Mouse (Mus musculus): Measurements from ENCODE around the gene 1520401A03Rik.
A peak's percentile ranks its signal among the peaks of the same experiment; 100 is the strongest.

DNA sequence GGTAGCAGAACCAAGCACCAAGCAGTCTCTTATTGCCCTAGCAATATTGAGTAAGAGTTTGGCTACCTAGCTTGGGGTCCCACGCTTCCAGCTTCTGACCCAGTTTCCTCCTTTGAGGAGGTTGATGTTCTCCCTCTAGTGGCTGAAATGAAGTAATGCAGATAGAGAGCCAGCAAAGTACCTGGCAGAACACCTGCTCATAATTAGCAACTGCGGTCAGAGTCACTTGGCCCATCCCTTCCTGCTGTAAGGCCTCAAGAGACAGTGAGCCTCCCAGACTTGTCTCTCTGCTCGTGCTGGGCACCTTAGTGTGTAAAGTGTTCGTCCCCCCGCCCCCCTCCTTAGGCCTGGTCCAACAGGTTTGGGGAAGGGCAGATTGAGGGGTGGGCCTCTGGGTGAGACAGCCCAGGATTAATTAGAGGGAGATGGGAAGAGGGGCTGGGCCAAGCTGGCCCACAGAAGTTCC lies 58.0 kb downstream of the 1520401A03Rik start:
- TF ChIP-seq POLR2A (IDR thresholded peaks at IDR 0.05; ENCODE audit: control insufficient read depth, low read depth, low read length) (no peak), CTCF (IDR thresholded peaks at IDR 0.05; ENCODE audit: control insufficient read depth, insufficient read depth, insufficient replicate concordance, low read depth, low read length) (peak; percentile 33; the same call in 1 of the 2 replicates)
